Mouse (Mus musculus): ENCODE data around the gene Slc35a5.

DNA sequence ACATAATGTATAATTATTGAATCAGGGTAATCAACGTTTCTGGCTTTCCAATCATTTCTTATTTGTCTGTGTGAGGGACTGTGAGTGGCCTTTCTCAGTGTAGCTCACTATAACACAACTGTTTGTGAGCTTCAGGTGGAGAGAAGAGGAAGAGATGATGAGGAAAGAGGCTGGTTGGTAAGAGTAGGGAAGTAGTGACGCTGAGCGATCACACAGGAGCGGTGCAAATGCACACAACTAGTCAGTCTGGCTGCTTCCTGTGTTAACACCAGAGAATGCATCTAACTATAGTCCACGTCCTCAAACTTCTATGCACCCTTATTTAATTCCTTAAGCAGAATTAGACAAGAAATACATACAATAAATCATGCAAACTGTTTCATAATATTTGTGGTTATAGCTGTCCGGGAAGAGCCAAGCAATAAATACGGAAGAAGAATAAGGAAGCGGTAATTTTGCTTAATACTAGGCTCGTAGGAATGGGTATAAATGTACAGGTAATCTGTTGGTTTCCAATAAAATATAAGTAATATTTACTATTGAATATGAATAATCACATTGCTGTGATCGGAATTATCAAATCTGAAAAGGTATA lies 9.9 kb downstream of the Slc35a5 start:
- TF ChIP-seq CTCF (IDR thresholded peaks at IDR 0.05; ENCODE audit: low read depth) (no peak), EP300 (IDR thresholded peaks at IDR 0.05; ENCODE audit: low read depth) (no peak)

Data from heart, postnatal 0 days (tissue).